Mouse (Mus musculus): ENCODE results near the gene Wwox. TPM values are rescaled to one million over a fixed set of nuclear protein-coding genes. Genes with fewer than 3 reads are reported as not detected.
"Not testable (repeated sequence)": the region's sequence is repeated elsewhere in the genome, so short reads cannot be mapped to it uniquely, and the experiment has no call there.

The Wwox gene
- total RNA-seq, 2 experiments from 2014 or later, result 10.5 to 12.5 TPM

GRCm38 (mm10) chr8:114807676-114808426, 368.4 kb downstream of the Wwox start:
- no peak for DNase-seq

- DNase-seq, result no peak
Observed at GRCm38 (mm10) chr8:114810470-114810869, 371.0 kb downstream of the Wwox start.

GRCm38 (mm10) chr8:114813830-114814229, 374.4 kb downstream of the Wwox start:
- DNase-seq, result no peak

GRCm38 (mm10) chr8:114814769-114815736, 375.6 kb downstream of the Wwox start:
- DNase-seq, result no peak

- DNase-seq, result no peak
Observed at GRCm38 (mm10) chr8:114816343-114816742, 376.9 kb downstream of the Wwox start.

- DNase-seq, result no peak
Observed at GRCm38 (mm10) chr8:114816949-114817348, 377.5 kb downstream of the Wwox start.

- DNase-seq, result no peak
Observed at GRCm38 (mm10) chr8:114821543-114821942, 382.1 kb downstream of the Wwox start.

- no peak for DNase-seq
Observed at GRCm38 (mm10) chr8:114825460-114825859, 386.0 kb downstream of the Wwox start.

- no peak for DNase-seq
Observed at GRCm38 (mm10) chr8:114826991-114827390, 387.5 kb downstream of the Wwox start.

GRCm38 (mm10) chr8:114827810-114828209, 388.4 kb downstream of the Wwox start:
- DNase-seq, result not testable (repeated sequence)

GRCm38 (mm10) chr8:114831595-114831994, 392.1 kb downstream of the Wwox start:
- DNase-seq, result no peak

GRCm38 (mm10) chr8:114832251-114832774, 392.9 kb downstream of the Wwox start:
- no peak for DNase-seq

GRCm38 (mm10) chr8:114834730-114835129, 395.3 kb downstream of the Wwox start:
- DNase-seq, result no peak

- no peak for DNase-seq
Observed at GRCm38 (mm10) chr8:114839998-114840397, 400.5 kb downstream of the Wwox start.

GRCm38 (mm10) chr8:114847666-114848065, 408.2 kb downstream of the Wwox start:
- no peak for DNase-seq

GRCm38 (mm10) chr8:114849461-114849860, 410.0 kb downstream of the Wwox start:
- no peak for DNase-seq

GRCm38 (mm10) chr8:114850014-114850870, 410.8 kb downstream of the Wwox start:
- DNase-seq, result no peak

- DNase-seq, result no peak
Observed at GRCm38 (mm10) chr8:114853765-114854164, 414.3 kb downstream of the Wwox start.

GRCm38 (mm10) chr8:114855833-114856232, 416.4 kb downstream of the Wwox start:
- no peak for DNase-seq

- DNase-seq, result no peak
Observed at GRCm38 (mm10) chr8:114865911-114866310, 426.5 kb downstream of the Wwox start.

- no peak for DNase-seq
Observed at GRCm38 (mm10) chr8:114869321-114869720, 429.9 kb downstream of the Wwox start.

- DNase-seq, result no peak
Observed at GRCm38 (mm10) chr8:114870410-114870809, 431.0 kb downstream of the Wwox start.

All from layer of hippocampus, postnatal 36 days (tissue).